Mouse (Mus musculus) small intestine, adult 2 months (tissue): ENCODE data around the gene Nckipsd. TPM values are rescaled to one million over a fixed set of nuclear protein-coding genes. Genes with fewer than 3 reads are reported as not detected.

Experiments
- H3K27ac ChIP-seq: fragments of 200-500 bp; 2 replicates; pipeline ENCODE4 v1.5.1; 2012; ENCODE audit warnings: low read depth, low read length, control low read depth, inconsistent platforms; ENCODE audit not compliant: insufficient read depth
- H3K27me3 ChIP-seq: fragments of 200-500 bp; 2 replicates; pipeline ENCODE4 v1.6.1; 2012; ENCODE audit warnings: mild to moderate bottlenecking, moderate library complexity, low read length, inconsistent platforms; ENCODE audit not compliant: control insufficient read depth, insufficient read depth
- H3K36me3 ChIP-seq: fragments of 200-500 bp; 2 replicates; pipeline ENCODE4 v1.6.1; 2012; ENCODE audit warnings: mild to moderate bottlenecking, low read length, control low read depth, inconsistent platforms; ENCODE audit not compliant: control insufficient read depth, insufficient read depth
- H3K4me1 ChIP-seq: fragments of 200-500 bp; 2 replicates; pipeline ENCODE4 v1.6.1; 2012; ENCODE audit warnings: low read length, inconsistent platforms, mixed read lengths; ENCODE audit not compliant: control insufficient read depth, insufficient read depth, insufficient read length
- H3K4me3 ChIP-seq: fragments of 200-500 bp; 2 replicates; pipeline ENCODE4 v1.5.1; 2012; ENCODE audit warnings: low read depth, mild to moderate bottlenecking, control low read depth, inconsistent platforms, low read length, moderate library complexity
- CTCF ChIP-seq: fragments of 200-500 bp; IDR thresholded peaks from 2 replicates; pipeline ENCODE4 v1.5.1; 2012; ENCODE audit warnings: low read depth, mild to moderate bottlenecking, control low read depth, inconsistent platforms, low read length, moderate library complexity, mixed read lengths; ENCODE audit not compliant: insufficient replicate concordance, insufficient read length; ENCODE audit errors: extremely low read depth
- POLR2A ChIP-seq: fragments of 200-500 bp; IDR thresholded peaks from 2 replicates; pipeline ENCODE4 v1.6.1; 2012; ENCODE audit warnings: low read depth, mild to moderate bottlenecking, control low read depth, inconsistent platforms, low read length, moderate library complexity
- WGBS: fragments of 180-500 bp; shearing (Covaris S2); methylation state at CpG from one replicate; pipeline ENCODE4 v1.1.7; 2018; 5-methylcytosine and 5-hydroxymethylcytosine counted together
- polyA plus RNA-seq: library from polyadenylated mRNA; depleted of rRNA; stranded (reverse); fragments of >200 nt; gene quantifications from 2 replicates; pipeline ENCODE4 v1.2.3, GENCODE M21; 2012

Nckipsd gene
- polyA plus RNA-seq, 1 experiment, result 13.5 TPM

GRCm38 (mm10) chr9:108788713-108789112 lies 19.5 kb upstream of the Nckipsd start:
- Histone ChIP-seq H3K36me3 (peaks cover 2% of the 10 kb centered on the region; the same call in 1 of the 2 replicates), H3K27ac (no peak overlapping the region), H3K27me3 (no peaks in the 10 kb centered on the region), H3K4me1 (peaks cover 19% of the 10 kb centered on the region; the same call in 1 of the 2 replicates), H3K4me3 (no peak overlapping the region)
- TF ChIP-seq CTCF (no peak), POLR2A (no peak)
- 76% methylated on average over 3 of the region's 3 CpGs for WGBS

DNA sequence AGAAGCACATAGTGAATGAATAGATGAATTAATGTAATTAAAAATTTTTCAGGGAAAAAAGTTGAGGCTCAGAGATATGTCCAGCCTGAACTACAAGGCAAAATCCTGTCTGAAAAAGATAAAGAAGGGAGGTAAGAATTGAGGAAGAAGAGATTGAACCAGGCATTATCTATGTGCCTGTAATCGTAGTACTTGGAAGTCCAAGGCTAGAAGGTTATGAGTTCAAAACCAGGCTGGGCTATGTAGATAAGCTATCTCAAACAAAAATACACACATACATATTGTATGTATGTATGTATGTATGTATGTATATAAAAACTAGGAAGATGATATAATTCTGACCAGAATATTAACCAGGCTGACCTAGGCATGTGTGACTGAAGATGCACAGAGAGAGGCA lies 15.9 kb upstream of the Nckipsd start:
- TF ChIP-seq CTCF (no peak), POLR2A (no peak)
- WGBS, result 29% methylated on average over 1 of the region's 1 CpGs
- Histone ChIP-seq H3K36me3 (peaks cover 8% of the 10 kb centered on the region), H3K27me3 (no peaks in the 10 kb centered on the region), H3K27ac (no peak overlapping the region), H3K4me1 (peaks cover 21% of the 10 kb centered on the region), H3K4me3 (no peak overlapping the region)

GRCm38 (mm10) chr9:108792730-108793129 lies 15.4 kb upstream of the Nckipsd start:
- TF ChIP-seq CTCF (no peak), POLR2A (no peak)
- Histone ChIP-seq H3K4me1 (peaks cover 21% of the 10 kb centered on the region), H3K27ac (no peak overlapping the region), H3K36me3 (peaks cover 12% of the 10 kb centered on the region), H3K27me3 (no peaks in the 10 kb centered on the region), H3K4me3 (no peak overlapping the region)
- WGBS, result 39% methylated on average over 3 of the region's 3 CpGs

DNA sequence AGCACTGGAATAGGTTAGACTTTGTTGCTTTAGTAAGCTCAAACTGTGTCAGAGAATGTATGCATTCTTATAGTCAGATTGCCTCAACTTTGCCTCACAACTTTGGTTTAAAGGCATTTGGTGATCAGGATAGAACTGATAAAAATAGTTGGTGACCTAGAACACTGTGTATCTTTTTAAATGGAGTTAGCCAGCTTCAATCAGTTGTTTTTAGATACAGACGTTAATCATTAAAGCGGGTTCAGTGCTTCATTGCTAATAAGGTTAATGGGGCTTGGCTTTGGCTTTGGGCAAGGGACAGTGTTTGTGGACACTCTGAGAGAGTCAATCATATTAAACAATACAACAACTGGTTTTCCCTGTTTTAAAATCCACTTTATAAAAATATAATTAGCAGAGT lies 12.9 kb upstream of the Nckipsd start:
- TF ChIP-seq CTCF (no peak), POLR2A (no peak)
- no peak overlapping the region for H3K4me3 ChIP-seq
- 21% methylated on average over 2 of the region's 2 CpGs for whole genome bisulfite sequencing
- H3K27me3 ChIP-seq, result no peaks in the 10 kb centered on the region
- peak overlapping the region; percentile 93 for H3K27ac ChIP-seq
- H3K36me3 ChIP-seq, result peaks cover 27% of the 10 kb centered on the region
- H3K4me1 ChIP-seq, result peaks cover 29% of the 10 kb centered on the region

DNA sequence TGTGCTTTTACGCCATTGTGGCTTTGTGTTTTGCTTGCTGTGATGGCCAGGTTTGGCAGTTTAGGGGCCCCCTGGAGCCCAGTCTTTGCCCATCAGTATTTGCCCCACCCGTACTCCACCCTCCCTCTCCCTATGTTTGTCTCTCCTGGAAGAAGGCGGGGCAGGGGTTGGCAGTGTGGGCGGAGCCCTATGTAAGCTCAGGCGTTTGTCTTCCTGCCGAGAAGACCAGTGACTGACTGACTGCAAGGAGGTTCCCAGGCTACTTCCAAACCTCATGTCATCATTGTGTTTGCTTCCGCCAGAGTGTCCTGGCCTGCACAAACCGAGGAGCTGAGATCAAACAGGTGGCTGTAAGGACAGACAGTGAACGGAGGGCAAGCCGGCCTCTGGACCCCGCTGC lies 12.4 kb upstream of the Nckipsd start:
- Histone ChIP-seq H3K4me1 (peaks cover 29% of the 10 kb centered on the region), H3K36me3 (peaks cover 27% of the 10 kb centered on the region), H3K27me3 (no peaks in the 10 kb centered on the region), H3K4me3 (peak overlapping the region; percentile 51), H3K27ac (peak overlapping the region; percentile 64)
- WGBS, result 18% methylated on average over 11 of the region's 11 CpGs
- TF ChIP-seq POLR2A (peak; percentile 36; the same call in 1 of the 2 replicates), CTCF (no peak)

- Histone ChIP-seq H3K4me1 (peaks cover 29% of the 10 kb centered on the region), H3K27ac (peak overlapping the region; percentile 64), H3K36me3 (peaks cover 31% of the 10 kb centered on the region), H3K27me3 (no peaks in the 10 kb centered on the region), H3K4me3 (peak overlapping the region; percentile 51)
- no peak for TF ChIP-seq POLR2A
- no peak for TF ChIP-seq CTCF
- 51% methylated on average over 4 of the region's 4 CpGs for WGBS
Measured at GRCm38 (mm10) chr9:108796351-108796981, 11.7 kb upstream of the Nckipsd start.

DNA sequence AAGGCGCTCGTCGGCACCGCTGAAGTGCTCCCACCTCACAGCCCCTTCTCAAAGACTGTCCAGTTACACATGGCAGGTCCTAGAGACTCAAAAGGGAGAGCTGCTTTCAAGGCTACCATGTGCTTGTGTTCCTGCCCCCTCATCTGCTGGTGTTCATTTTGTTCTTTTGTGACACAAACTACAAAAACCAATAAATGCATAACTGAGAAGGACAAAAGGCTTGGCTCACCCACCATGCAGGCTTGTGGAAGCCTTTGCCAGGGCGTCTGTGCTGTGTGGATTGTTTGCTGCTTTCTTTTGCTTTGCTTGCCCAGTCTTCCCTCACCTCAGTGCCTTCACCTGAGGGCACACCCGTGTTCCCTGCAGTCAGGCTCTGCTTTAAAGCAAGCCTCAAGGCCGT lies 10.7 kb upstream of the Nckipsd start:
- 81% methylated on average over 7 of the region's 7 CpGs for WGBS

More for the DNA sequence above, 10.7 kb upstream of the Nckipsd start:
- TF ChIP-seq POLR2A (no peak), CTCF (no peak)
- no peak overlapping the region for H3K27ac ChIP-seq
- H3K4me1 ChIP-seq, result peaks cover 24% of the 10 kb centered on the region
- H3K4me3 ChIP-seq, result no peak overlapping the region
- no peaks in the 10 kb centered on the region for H3K27me3 ChIP-seq
- H3K36me3 ChIP-seq, result peaks cover 36% of the 10 kb centered on the region
